Mouse (Mus musculus): ENCODE data around the gene Apom. TPM values are rescaled to one million over a fixed set of nuclear protein-coding genes. Genes with fewer than 3 reads are reported as not detected.

The Apom gene
- polyA plus RNA-seq, 1 experiment from 2014 or later, result 0.32 TPM

- peak within 1 kb of the TSS; percentile 75 for H3K27ac ChIP-seq
These were observed 10.0 kb downstream of the Apom start, which contains the start of gene Csnk2b for GRCm38 (mm10) chr17:35121871-35122303. Gene Csnk2b (minus strand): TSS chr17:35122053.

GRCm38 (mm10) chr17:35121143-35121799 is 10.6 kb downstream of the Apom start, which contains the start of gene Gpank1:
Gene Gpank1 (plus strand): TSS chr17:35121455.
- under 1% methylated on average over 50 of the region's 50 CpGs for WGBS
- ATAC-seq (ENCODE audit: low FRiP score, low read depth), result peak; percentile 94
- peak within 1 kb of the TSS; percentile 90 for H3K4me3 ChIP-seq
- peaks cover 40% of the 10 kb centered on the region for H3K36me3 ChIP-seq
- H3K9me3 ChIP-seq, result no peaks in the 10 kb centered on the region
- H3K27ac ChIP-seq, result peak within 1 kb of the TSS; percentile 75
- peak within 1 kb of the TSS; percentile 97 for H3K4me2 ChIP-seq (replicated peaks)
- no peaks in the 10 kb centered on the region for H3K27me3 ChIP-seq (replicated peaks)
- H3K9ac ChIP-seq, result peak within 1 kb of the TSS; percentile 96
- H3K4me1 ChIP-seq, result peaks cover 21% of the 10 kb centered on the region

More at GRCm38 (mm10) chr17:35121871-35122303, 10.0 kb downstream of the Apom start, which contains the start of gene Csnk2b:
- Histone ChIP-seq H3K9ac (peak within 1 kb of the TSS; percentile 96), H3K27me3 (replicated peaks) (no peaks in the 10 kb centered on the region), H3K9me3 (no peaks in the 10 kb centered on the region), H3K4me1 (peaks cover 27% of the 10 kb centered on the region), H3K4me2 (replicated peaks) (peak within 1 kb of the TSS; percentile 97), H3K4me3 (peak within 1 kb of the TSS; percentile 90), H3K36me3 (peaks cover 36% of the 10 kb centered on the region)
- ATAC-seq (ENCODE audit: low FRiP score, low read depth), result no peak
- WGBS, result under 1% methylated on average over 19 of the region's 19 CpGs

- Histone ChIP-seq H3K4me2 (replicated peaks) (peak overlapping the region; percentile 97), H3K4me1 (peaks cover 16% of the 10 kb centered on the region), H3K36me3 (peaks cover 45% of the 10 kb centered on the region), H3K27ac (peak overlapping the region; percentile 22; the same call in 1 of the 2 replicates), H3K4me3 (peak overlapping the region; percentile 90), H3K9ac (peak overlapping the region; percentile 96), H3K9me3 (no peaks in the 10 kb centered on the region), H3K27me3 (replicated peaks) (no peaks in the 10 kb centered on the region)
- under 1% methylated on average over 33 of the region's 33 CpGs for WGBS
- ATAC-seq (ENCODE audit: low FRiP score, low read depth), result no peak; the same call in 1 of the 2 replicates
These were observed 11.1 kb downstream of the Apom start for GRCm38 (mm10) chr17:35120745-35121142.

- Histone ChIP-seq H3K27me3 (replicated peaks) (no peaks in the 10 kb centered on the region), H3K4me2 (replicated peaks) (no peak within 1 kb of the TSS), H3K4me1 (peaks cover 7% of the 10 kb centered on the region), H3K27ac (no peak within 1 kb of the TSS), H3K36me3 (peaks cover 49% of the 10 kb centered on the region), H3K9ac (no peak within 1 kb of the TSS), H3K9me3 (no peaks in the 10 kb centered on the region), H3K4me3 (no peak within 1 kb of the TSS)
- 86% methylated on average over 8 of the region's 8 CpGs for WGBS
- ATAC-seq (ENCODE audit: low FRiP score, low read depth), result no peak
These were observed 16.5 kb downstream of the Apom start, which contains the start of gene Ly6g5b for GRCm38 (mm10) chr17:35115046-35116019. Gene Ly6g5b (minus strand): TSS chr17:35115428.

GRCm38 (mm10) chr17:35111774-35112173 is 20.1 kb downstream of the Apom start:
- H3K9me3 ChIP-seq, result no peaks in the 10 kb centered on the region
- no peaks in the 10 kb centered on the region; the same call in 1 of the 2 replicates for H3K4me1 ChIP-seq
- H3K9ac ChIP-seq, result no peak overlapping the region
- WGBS, result 76% methylated on average over 9 of the region's 9 CpGs
- no peak overlapping the region for H3K27ac ChIP-seq
- ATAC-seq (ENCODE audit: low FRiP score, low read depth), result no peak
- H3K36me3 ChIP-seq, result peaks cover 29% of the 10 kb centered on the region
- no peaks in the 10 kb centered on the region for H3K27me3 ChIP-seq (replicated peaks)
- no peak overlapping the region for H3K4me3 ChIP-seq
- H3K4me2 ChIP-seq (replicated peaks), result no peak overlapping the region

- Histone ChIP-seq H3K4me2 (replicated peaks) (no peak within 1 kb of the TSS), H3K9me3 (no peaks in the 10 kb centered on the region), H3K36me3 (peaks cover 7% of the 10 kb centered on the region), H3K4me3 (no peak within 1 kb of the TSS), H3K27ac (no peak within 1 kb of the TSS), H3K27me3 (replicated peaks) (no peaks in the 10 kb centered on the region), H3K9ac (no peak within 1 kb of the TSS), H3K4me1 (no peaks in the 10 kb centered on the region; the same call in 1 of the 2 replicates)
- WGBS, result 80% methylated on average over 6 of the region's 6 CpGs
- ATAC-seq (ENCODE audit: low FRiP score, low read depth), result no peak
These were observed 23.8 kb downstream of the Apom start, which contains the start of gene Ly6g5c for GRCm38 (mm10) chr17:35108097-35108496. Gene Ly6g5c (plus strand): TSS chr17:35108279.

GRCm38 (mm10) chr17:35106522-35106921 is 25.3 kb downstream of the Apom start:
- Histone ChIP-seq H3K27ac (no peak overlapping the region), H3K36me3 (peaks cover 23% of the 10 kb centered on the region), H3K9ac (peak overlapping the region; percentile 13; the same call in 1 of the 2 replicates), H3K4me3 (no peak overlapping the region), H3K4me1 (no peaks in the 10 kb centered on the region), H3K9me3 (no peaks in the 10 kb centered on the region), H3K27me3 (replicated peaks) (no peaks in the 10 kb centered on the region), H3K4me2 (replicated peaks) (no peak overlapping the region)
- 79% methylated on average over 3 of the region's 3 CpGs for WGBS
- no peak for ATAC-seq (ENCODE audit: low FRiP score, low read depth)

- no peak for ATAC-seq (ENCODE audit: low FRiP score, low read depth)
- Histone ChIP-seq H3K36me3 (peaks cover 30% of the 10 kb centered on the region), H3K9me3 (no peaks in the 10 kb centered on the region), H3K27ac (no peak overlapping the region), H3K27me3 (replicated peaks) (no peaks in the 10 kb centered on the region), H3K4me2 (replicated peaks) (no peak overlapping the region; the same call in 1 of the 2 replicates), H3K4me3 (no peak overlapping the region), H3K9ac (peak overlapping the region; percentile 13; the same call in 1 of the 2 replicates), H3K4me1 (no peaks in the 10 kb centered on the region)
- 28% methylated on average over 13 of the region's 13 CpGs for WGBS
These were observed 26.0 kb downstream of the Apom start for GRCm38 (mm10) chr17:35105740-35106389.

GRCm38 (mm10) chr17:35104754-35105153 is 27.1 kb downstream of the Apom start:
- Histone ChIP-seq H3K4me2 (replicated peaks) (no peak overlapping the region), H3K9me3 (no peaks in the 10 kb centered on the region), H3K4me3 (no peak overlapping the region), H3K27me3 (replicated peaks) (no peaks in the 10 kb centered on the region), H3K36me3 (peaks cover 41% of the 10 kb centered on the region), H3K4me1 (no peaks in the 10 kb centered on the region), H3K27ac (no peak overlapping the region), H3K9ac (0 out of 2 replicates have a peak overlapping the region, but pooled peaks have one; percentile 21)
- 78% methylated on average over 6 of the region's 6 CpGs for WGBS
- ATAC-seq (ENCODE audit: low FRiP score, low read depth), result no peak

GRCm38 (mm10) chr17:35104079-35104478 is 27.8 kb downstream of the Apom start:
- no peaks in the 10 kb centered on the region for H3K9me3 ChIP-seq
- no peaks in the 10 kb centered on the region for H3K27me3 ChIP-seq (replicated peaks)
- no peak overlapping the region for H3K4me2 ChIP-seq (replicated peaks)
- no peaks in the 10 kb centered on the region for H3K4me1 ChIP-seq
- ATAC-seq (ENCODE audit: low FRiP score, low read depth), result no peak
- WGBS, result 88% methylated on average over 7 of the region's 7 CpGs
- no peak overlapping the region for H3K9ac ChIP-seq
- H3K27ac ChIP-seq, result no peak overlapping the region
- H3K36me3 ChIP-seq, result peaks cover 47% of the 10 kb centered on the region
- no peak overlapping the region for H3K4me3 ChIP-seq

GRCm38 (mm10) chr17:35103221-35103690 is 28.6 kb downstream of the Apom start:
- no peaks in the 10 kb centered on the region for H3K9me3 ChIP-seq
- H3K4me3 ChIP-seq, result no peak overlapping the region
- peaks cover 56% of the 10 kb centered on the region for H3K36me3 ChIP-seq
- no peak overlapping the region for H3K4me2 ChIP-seq (replicated peaks)
- H3K9ac ChIP-seq, result no peak overlapping the region
- no peaks in the 10 kb centered on the region for H3K27me3 ChIP-seq (replicated peaks)
- H3K4me1 ChIP-seq, result no peaks in the 10 kb centered on the region
- ATAC-seq (ENCODE audit: low FRiP score, low read depth), result no peak
- H3K27ac ChIP-seq, result no peak overlapping the region
- WGBS, result 75% methylated on average over 6 of the region's 6 CpGs

Measured in neural tube, embryonic 12.5 days (tissue).